Mouse (Mus musculus) neural tube, embryonic 14.5 days (tissue): ENCODE data around the gene Bloc1s1. TPM values are rescaled to one million over a fixed set of nuclear protein-coding genes. Genes with fewer than 3 reads are reported as not detected.
A peak's percentile ranks its signal among the peaks of the same experiment; 100 is the strongest.

ENCODE experiments used
- ATAC-seq: fragments of 200-750 bp; cut with Nextera tagmentation; 2 replicates; pipeline ENCODE4 v1.8.0; 2017; ENCODE audit warnings: low read depth, mild to moderate bottlenecking, moderate TSS enrichment, moderate library complexity
- H3K27ac ChIP-seq: fragments of 300-500 bp; sonication (generic); 2 replicates; pipeline ENCODE4 v1.5.1; 2014; ENCODE audit warnings: low read depth, mild to moderate bottlenecking, control low read depth, low read length, moderate library complexity, mixed read lengths
- H3K27me3 ChIP-seq: fragments of 300-500 bp; sonication (generic); 2 replicates; pipeline ENCODE4 v1.6.1; 2014; ENCODE audit warnings: low read length; ENCODE audit not compliant: control insufficient read depth, insufficient read depth
- H3K36me3 ChIP-seq: fragments of 300-500 bp; sonication (generic); 2 replicates; pipeline ENCODE4 v1.6.1; 2014; ENCODE audit warnings: low read length, mixed read lengths; ENCODE audit not compliant: control insufficient read depth, insufficient read depth
- H3K4me1 ChIP-seq: fragments of 300-500 bp; sonication (generic); 2 replicates; pipeline ENCODE4 v1.6.1; 2014; ENCODE audit warnings: low read length; ENCODE audit not compliant: control insufficient read depth, insufficient read depth
- H3K4me2 ChIP-seq: fragments of 300-500 bp; sonication (generic); 2 replicates; pipeline ENCODE4 v1.6.1; 2014; ENCODE audit warnings: mild to moderate bottlenecking, low read depth, low read length, control low read depth
- H3K4me3 ChIP-seq: fragments of 300-500 bp; sonication (generic); 2 replicates; pipeline ENCODE4 v1.5.1; 2014; ENCODE audit warnings: low read depth, low read length, control low read depth, mixed read lengths
- H3K9ac ChIP-seq: fragments of 300-500 bp; sonication (generic); replicated peaks from 2 replicates; pipeline ENCODE4 v1.6.1; 2014; ENCODE audit warnings: low read depth, mild to moderate bottlenecking, control low read depth, low read length, mixed read lengths
- H3K9me3 ChIP-seq: fragments of 300-500 bp; sonication (generic); 2 replicates; pipeline ENCODE4 v1.6.1; 2016; ENCODE audit warnings: low read length; ENCODE audit not compliant: control insufficient read depth
- WGBS: fragments of 180-500 bp; shearing (Covaris S2); extraction: QIAGEN DNeasy Blood & Tissue Kit; methylation state at CpG from one replicate; pipeline ENCODE4 v1.1.7; 2014; 5-methylcytosine and 5-hydroxymethylcytosine counted together
- polyA plus RNA-seq: library from polyadenylated mRNA; unstranded; fragments of >200 nt; fragmentation: Nextera tagmentation; extraction: Ambion mirVana; gene quantifications from 2 replicates; pipeline ENCODE4 v1.2.1, GENCODE M21; 2014

Bloc1s1 gene
- polyA plus RNA-seq, 1 experiment from 2014 or later = 280 TPM

DNA sequence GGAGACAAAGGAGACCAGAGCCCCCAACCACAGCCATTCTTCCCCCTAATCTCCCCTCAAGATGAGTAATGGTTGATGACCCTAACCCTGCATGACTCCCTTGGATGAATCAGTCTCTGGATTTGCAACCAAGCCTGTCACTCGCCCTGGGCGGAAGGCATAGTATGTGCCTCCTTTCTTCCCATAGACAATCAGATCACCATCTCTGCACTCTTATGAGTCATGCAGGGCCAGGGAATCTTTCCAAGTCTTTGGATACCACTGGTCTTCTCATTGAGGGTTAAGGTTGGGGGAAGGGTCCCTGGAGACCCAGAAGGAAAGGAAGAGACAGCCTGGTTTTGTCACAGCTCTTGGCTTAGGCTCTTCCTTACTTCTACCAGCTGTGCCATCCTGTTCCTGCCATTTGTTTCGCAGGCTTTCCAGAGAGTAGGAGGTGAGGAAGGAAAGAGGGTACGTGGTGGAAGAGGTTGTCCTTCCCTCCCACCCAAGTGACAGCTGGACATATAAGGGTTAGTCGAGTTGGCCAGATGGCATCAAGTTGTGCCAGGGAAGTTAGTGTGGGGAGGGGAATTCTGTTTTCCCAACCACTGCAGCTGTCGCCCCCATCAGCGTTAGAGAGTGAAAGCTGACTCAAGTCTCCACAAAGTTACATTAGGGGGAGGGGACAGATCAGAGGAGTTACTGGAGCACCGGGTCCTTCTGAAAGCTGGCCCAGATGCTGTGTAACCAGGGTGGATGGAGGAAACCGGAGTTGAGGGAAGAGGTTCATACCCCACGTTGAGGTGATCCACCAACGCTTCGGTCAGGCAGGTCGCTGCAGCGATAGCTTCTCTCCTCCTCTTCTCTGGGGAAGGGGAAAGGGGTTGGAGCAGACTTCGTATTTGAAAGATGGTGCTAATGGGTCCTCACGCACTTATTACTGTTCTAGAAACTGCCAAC lies 1.7 kb downstream of the Bloc1s1 start:
- no peaks in the 10 kb centered on the region; the same call in 1 of the 2 replicates for H3K27me3 ChIP-seq
- H3K4me2 ChIP-seq = peak overlapping the region; percentile 75
- no peak for ATAC-seq
- WGBS = 71% methylated on average over 16 of the region's 16 CpGs
- H3K4me1 ChIP-seq = peaks cover 22% of the 10 kb centered on the region
- H3K27ac ChIP-seq = peak overlapping the region; percentile 85; the same call in 1 of the 2 replicates
- H3K4me3 ChIP-seq = peak overlapping the region; percentile 67
- no peaks in the 10 kb centered on the region for H3K36me3 ChIP-seq
- H3K9me3 ChIP-seq = no peaks in the 10 kb centered on the region
- no peak overlapping the region for H3K9ac ChIP-seq

- H3K4me1 ChIP-seq = peaks cover 22% of the 10 kb centered on the region
- no peak overlapping the region for H3K9ac ChIP-seq
- no peak overlapping the region for H3K27ac ChIP-seq
- H3K4me2 ChIP-seq = no peak overlapping the region; the same call in 1 of the 2 replicates
- no peak overlapping the region for H3K4me3 ChIP-seq
- no peaks in the 10 kb centered on the region for H3K36me3 ChIP-seq
- no peak for ATAC-seq
- no peaks in the 10 kb centered on the region; the same call in 1 of the 2 replicates for H3K27me3 ChIP-seq
- 87% methylated on average over 1 of the region's 1 CpGs for WGBS
- H3K9me3 ChIP-seq = no peaks in the 10 kb centered on the region
These were observed 2.6 kb downstream of the Bloc1s1 start for GRCm38 (mm10) chr10:128921251-128921650.

GRCm38 (mm10) chr10:128920736-128921161 lies 3.1 kb downstream of the Bloc1s1 start:
- Histone ChIP-seq H3K4me3 (no peak overlapping the region), H3K4me2 (no peak overlapping the region; the same call in 1 of the 2 replicates), H3K27me3 (no peaks in the 10 kb centered on the region), H3K36me3 (no peaks in the 10 kb centered on the region), H3K4me1 (peaks cover 22% of the 10 kb centered on the region), H3K27ac (no peak overlapping the region), H3K9me3 (no peaks in the 10 kb centered on the region), H3K9ac (no peak overlapping the region)
- WGBS = 85% methylated on average over 3 of the region's 3 CpGs
- ATAC-seq = no peak

DNA sequence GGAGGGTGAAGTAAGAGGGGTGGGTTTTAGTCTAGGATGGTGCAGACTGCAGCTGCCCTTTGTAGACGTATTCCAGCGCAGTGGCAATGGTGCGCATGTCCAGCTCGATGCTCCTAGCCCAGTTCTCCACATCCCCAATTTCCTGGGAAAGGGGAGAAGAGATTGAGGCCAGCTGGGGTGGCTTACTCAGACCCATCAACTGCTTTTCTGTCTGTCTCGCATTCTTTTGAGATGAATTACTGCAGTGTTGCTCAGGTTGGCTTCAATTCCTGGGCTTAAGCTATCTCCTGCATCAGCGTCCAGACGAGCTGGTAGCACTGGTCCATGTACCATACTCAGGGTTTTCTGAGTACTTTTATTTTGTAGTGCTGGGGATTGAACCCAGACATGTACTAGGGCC lies 3.9 kb downstream of the Bloc1s1 start:
- Histone ChIP-seq H3K27ac (no peak overlapping the region), H3K4me2 (no peak overlapping the region), H3K36me3 (no peaks in the 10 kb centered on the region), H3K4me1 (peaks cover 22% of the 10 kb centered on the region), H3K9ac (no peak overlapping the region), H3K9me3 (no peaks in the 10 kb centered on the region), H3K4me3 (no peak overlapping the region), H3K27me3 (no peaks in the 10 kb centered on the region)
- 84% methylated on average over 7 of the region's 7 CpGs for WGBS
- ATAC-seq = no peak

DNA sequence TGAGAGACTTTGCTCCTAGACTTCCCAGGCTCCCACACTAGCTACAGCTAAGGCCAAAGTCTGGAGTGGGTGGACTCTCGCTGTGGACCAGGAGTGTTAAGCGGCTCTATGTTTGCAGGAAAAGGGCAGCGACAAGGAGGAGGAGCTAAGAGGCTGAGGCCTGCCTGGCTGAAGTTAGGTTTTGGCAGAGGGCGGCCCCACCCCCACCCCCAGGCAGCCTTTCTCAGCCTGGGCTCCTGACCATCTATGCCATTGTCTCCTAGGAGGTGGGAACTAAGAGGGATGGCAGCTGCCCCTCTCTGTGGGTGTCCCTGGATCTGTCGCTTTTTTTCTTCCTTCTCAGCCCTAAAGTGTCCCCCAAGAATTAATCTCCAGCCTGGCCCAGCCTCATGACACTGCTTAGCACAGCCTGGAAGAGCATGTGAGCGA lies 4.6 kb downstream of the Bloc1s1 start:
- no peak for ATAC-seq
- H3K36me3 ChIP-seq = no peaks in the 10 kb centered on the region
- H3K4me1 ChIP-seq = peaks cover 22% of the 10 kb centered on the region
- H3K9ac ChIP-seq = no peak overlapping the region
- H3K27me3 ChIP-seq = no peaks in the 10 kb centered on the region
- 12% methylated on average over 6 of the region's 6 CpGs for WGBS
- H3K9me3 ChIP-seq = no peaks in the 10 kb centered on the region
- H3K4me2 ChIP-seq = no peak overlapping the region; the same call in 1 of the 2 replicates
- H3K27ac ChIP-seq = 0 out of 2 replicates have a peak overlapping the region, but pooled peaks have one; percentile 55
- H3K4me3 ChIP-seq = no peak overlapping the region

- Histone ChIP-seq H3K27me3 (no peaks in the 10 kb centered on the region), H3K36me3 (no peaks in the 10 kb centered on the region), H3K9ac (no peak overlapping the region), H3K27ac (0 out of 2 replicates have a peak overlapping the region, but pooled peaks have one; percentile 4), H3K9me3 (no peaks in the 10 kb centered on the region), H3K4me2 (no peak overlapping the region; the same call in 1 of the 2 replicates), H3K4me3 (no peak overlapping the region), H3K4me1 (peaks cover 16% of the 10 kb centered on the region)
- ATAC-seq = no peak
- 78% methylated on average over 7 of the region's 7 CpGs for WGBS
These were observed 5.6 kb downstream of the Bloc1s1 start for GRCm38 (mm10) chr10:128918246-128918645.

DNA sequence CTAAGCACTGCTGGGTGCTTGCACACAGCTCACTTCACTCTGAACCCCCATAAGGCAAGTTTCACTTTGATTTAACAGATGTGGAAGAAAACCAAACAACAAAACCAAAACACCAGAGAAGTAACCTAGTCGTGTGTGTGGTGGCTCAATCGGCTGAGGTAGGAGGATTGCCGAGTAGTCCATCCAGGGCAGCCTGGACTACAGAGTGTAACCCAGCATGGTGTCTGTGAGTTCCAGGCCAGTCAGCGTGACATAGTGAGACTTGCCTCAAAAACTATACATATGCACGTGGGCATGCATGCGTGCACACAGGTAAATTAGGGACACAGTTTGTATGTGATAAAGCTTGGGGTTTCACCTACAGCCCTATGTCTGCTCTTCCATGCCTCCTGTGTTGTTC lies 6.4 kb downstream of the Bloc1s1 start:
- Histone ChIP-seq H3K9me3 (no peaks in the 10 kb centered on the region), H3K4me1 (peaks cover 11% of the 10 kb centered on the region), H3K4me2 (no peak overlapping the region), H3K4me3 (no peak overlapping the region), H3K27ac (no peak overlapping the region), H3K9ac (no peak overlapping the region), H3K27me3 (no peaks in the 10 kb centered on the region), H3K36me3 (no peaks in the 10 kb centered on the region)
- WGBS = 92% methylated on average over 6 of the region's 6 CpGs
- no peak for ATAC-seq

DNA sequence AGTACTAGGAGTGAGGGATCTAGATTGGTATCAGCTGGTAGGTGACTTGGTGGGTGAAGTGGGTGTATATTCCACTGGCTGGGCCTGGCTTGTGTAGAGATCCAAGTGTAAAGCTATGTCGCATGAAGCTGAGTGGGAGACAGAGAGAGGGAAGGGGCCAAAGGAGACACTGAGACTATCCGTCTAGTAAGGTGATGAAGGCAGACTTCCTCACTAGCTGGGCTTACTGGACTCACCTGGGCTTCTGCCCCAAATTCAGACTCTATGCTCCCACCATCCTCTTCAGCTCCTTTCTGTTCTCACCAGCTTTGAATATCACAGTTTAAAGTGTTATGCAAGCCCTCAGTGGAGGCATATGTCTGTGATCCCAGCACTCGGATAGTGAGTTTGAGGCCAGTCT lies 7.2 kb downstream of the Bloc1s1 start:
- no peak for ATAC-seq

DNA sequence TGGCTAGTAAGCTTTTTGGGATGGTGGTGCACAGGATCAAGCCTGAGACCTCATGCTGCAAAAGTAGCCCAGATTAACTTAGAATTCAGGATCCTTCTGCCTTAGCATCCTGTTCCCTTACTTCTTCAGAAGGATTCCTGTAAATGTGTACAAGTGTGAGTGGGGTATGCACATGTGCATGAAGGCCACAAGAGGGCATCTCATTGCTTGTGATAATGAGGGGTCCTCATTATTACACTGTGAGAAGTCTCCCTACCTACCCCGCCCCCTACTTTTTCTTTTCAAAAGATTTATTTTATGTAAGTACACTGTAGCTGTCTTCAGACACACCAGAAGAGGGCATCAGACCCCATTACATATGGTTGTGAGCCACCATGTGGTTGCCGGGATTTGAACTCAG lies 8.3 kb downstream of the Bloc1s1 start:
- H3K27ac ChIP-seq = no peak overlapping the region
- no peaks in the 10 kb centered on the region for H3K27me3 ChIP-seq
- no peak overlapping the region for H3K4me3 ChIP-seq
- 97% methylated on average over 2 of the region's 2 CpGs for WGBS
- no peak overlapping the region for H3K4me2 ChIP-seq
- H3K9me3 ChIP-seq = no peaks in the 10 kb centered on the region
- H3K36me3 ChIP-seq = no peaks in the 10 kb centered on the region
- H3K9ac ChIP-seq = no peak overlapping the region
- no peak for ATAC-seq
- peaks cover 3% of the 10 kb centered on the region; the same call in 1 of the 2 replicates for H3K4me1 ChIP-seq

More for the DNA sequence above, 7.2 kb downstream of the Bloc1s1 start:
- H3K27me3 ChIP-seq = no peaks in the 10 kb centered on the region
- no peaks in the 10 kb centered on the region for H3K9me3 ChIP-seq
- no peak overlapping the region for H3K9ac ChIP-seq
- H3K4me1 ChIP-seq = peaks cover 4% of the 10 kb centered on the region; the same call in 1 of the 2 replicates
- 92% methylated on average over 3 of the region's 3 CpGs for WGBS
- no peak overlapping the region for H3K4me2 ChIP-seq
- no peaks in the 10 kb centered on the region for H3K36me3 ChIP-seq
- H3K27ac ChIP-seq = no peak overlapping the region
- H3K4me3 ChIP-seq = no peak overlapping the region
